Mouse (Mus musculus) cerebral cortex, adult 2 months (tissue): ENCODE results near the gene Myo1a.

Source experiments
- WGBS: fragments of 180-500 bp; shearing (Covaris S2); methylation state at CpG from one replicate; pipeline ENCODE4 v1.1.7; 2018; 5-methylcytosine and 5-hydroxymethylcytosine counted together

Myo1a gene

GRCm38 (mm10) chr10:127704766-127705220, at the start of gene Myo1a:
Myo1a (plus strand) TSS chr10:127705170.
- WGBS: 73% methylated on average over 2 of the region's 2 CpGs

- WGBS: 72% methylated on average over 6 of the region's 6 CpGs
These were observed 47.4 kb upstream of the Myo1a start for GRCm38 (mm10) chr10:127657617-127658016.

- WGBS: 41% methylated on average over 6 of the region's 6 CpGs
These were observed 46.9 kb upstream of the Myo1a start for GRCm38 (mm10) chr10:127658076-127658475.

GRCm38 (mm10) chr10:127659551-127659950, 45.4 kb upstream of the Myo1a start:
- 52% methylated on average over 1 of the region's 1 CpGs for WGBS

- WGBS: 33% methylated on average over 14 of the region's 14 CpGs
These were observed 43.6 kb upstream of the Myo1a start for GRCm38 (mm10) chr10:127661291-127661914.

GRCm38 (mm10) chr10:127661915-127662663, 42.9 kb upstream of the Myo1a start:
- under 1% methylated on average over 16 of the region's 16 CpGs for WGBS

- WGBS: 35% methylated on average over 19 of the region's 19 CpGs
These were observed 42.2 kb upstream of the Myo1a start for GRCm38 (mm10) chr10:127662666-127663253.

- WGBS: 49% methylated on average over 5 of the region's 5 CpGs
These were observed 41.4 kb upstream of the Myo1a start for GRCm38 (mm10) chr10:127663590-127663989.

- 50% methylated on average over 16 of the region's 16 CpGs for WGBS
These were observed 40.8 kb upstream of the Myo1a start for GRCm38 (mm10) chr10:127664166-127664565.

- 44% methylated on average over 13 of the region's 13 CpGs for WGBS
These were observed 40.1 kb upstream of the Myo1a start for GRCm38 (mm10) chr10:127664891-127665290.

GRCm38 (mm10) chr10:127665366-127666181, 39.4 kb upstream of the Myo1a start:
- 12% methylated on average over 14 of the region's 14 CpGs for WGBS

- WGBS: under 1% methylated on average over 71 of the region's 73 CpGs
These were observed 38.3 kb upstream of the Myo1a start, which contains the start of gene Nemp1 for GRCm38 (mm10) chr10:127666501-127667268. Nemp1 (plus strand) TSS chr10:127666901.

- 1% methylated on average over 35 of the region's 35 CpGs for WGBS
These were observed 37.5 kb upstream of the Myo1a start for GRCm38 (mm10) chr10:127667269-127668092.

- under 1% methylated on average over 40 of the region's 40 CpGs for WGBS
These were observed 36.6 kb upstream of the Myo1a start, which contains the start of gene Nab2 for GRCm38 (mm10) chr10:127668093-127669050. Nab2 (minus strand) TSS chr10:127668568.

GRCm38 (mm10) chr10:127669170-127669569, 35.8 kb upstream of the Myo1a start:
- 24% methylated on average over 7 of the region's 7 CpGs for WGBS

- WGBS: 76% methylated on average over 2 of the region's 2 CpGs
These were observed 34.8 kb upstream of the Myo1a start for GRCm38 (mm10) chr10:127670185-127670584.

GRCm38 (mm10) chr10:127671276-127671675, 33.7 kb upstream of the Myo1a start:
- 54% methylated on average over 2 of the region's 2 CpGs for WGBS

- 87% methylated on average over 6 of the region's 6 CpGs for WGBS
These were observed 30.8 kb upstream of the Myo1a start for GRCm38 (mm10) chr10:127674046-127674655.
